Mouse (Mus musculus): ENCODE data around the gene Syne2. TPM values are rescaled to one million over a fixed set of nuclear protein-coding genes. Genes with fewer than 3 reads are reported as not detected.
A peak's percentile ranks its signal among the peaks of the same experiment; 100 is the strongest.

The Syne2 gene
- total RNA-seq, 1 experiment, result 15.0 TPM

DNA sequence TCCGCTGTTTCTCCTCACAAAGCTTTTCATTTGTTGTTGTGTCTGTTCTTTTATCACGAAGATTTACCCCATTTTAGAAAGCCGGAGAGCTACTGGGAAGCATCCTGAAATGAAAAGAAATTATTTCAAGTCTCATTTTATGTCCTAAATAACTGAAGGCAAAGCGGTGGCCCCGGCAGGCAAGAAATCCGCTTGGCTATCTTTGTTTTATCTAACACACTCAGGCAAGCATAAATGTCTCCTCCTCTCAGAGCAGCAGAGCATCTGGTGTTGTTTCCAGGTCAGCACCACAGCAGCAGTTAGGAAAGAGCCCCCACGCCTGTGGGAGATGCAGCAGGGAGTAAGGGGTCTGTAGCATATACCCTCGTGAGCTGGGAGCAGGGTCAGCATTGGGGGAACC is 230.7 kb downstream of the Syne2 start:
- in situ Hi-C loops (cut with MboI; ENCODE audit: low sequenced_read_pairs in 2 of 2, unreplicated experiment in 2 of 2), result no loop called here
- TF ChIP-seq MAFK (IDR thresholded peaks at IDR 0.05; ENCODE audit: insufficient read depth, low read depth, low read length) (no peak), ZC3H11A (IDR thresholded peaks at IDR 0.05; ENCODE audit: borderline replicate concordance, low read depth, low read length) (no peak), ZNF384 (IDR thresholded peaks at IDR 0.05; ENCODE audit: low read depth, low read length) (no peak), CHD2 (IDR thresholded peaks at IDR 0.05; ENCODE audit: low read depth, low read length) (no peak), HCFC1 (IDR thresholded peaks at IDR 0.05; ENCODE audit: borderline replicate concordance, insufficient read depth, low read length) (no peak)
- Histone ChIP-seq H3K27ac (ENCODE audit: insufficient read depth, low read depth, low read length, poor library complexity, severe bottlenecking) (no peak overlapping the region), H3K36me3 (ENCODE audit: control insufficient read depth, insufficient read depth, low read length, poor library complexity, severe bottlenecking) (peaks cover 2% of the 10 kb centered on the region; the same call in 1 of the 2 replicates), H3K9me3 (ENCODE audit: control insufficient read depth, insufficient read depth, low read depth, low read length) (no peaks in the 10 kb centered on the region), H3K4me1 (ENCODE audit: control insufficient read depth in 2 of 2, insufficient read depth in 2 of 2, low read length in 2 of 2, poor library complexity in 1 of 2) (peaks cover 0 to 2% of the 10 kb centered on the region in 2 experiments; a peak in 1 of 4 replicates), H3K9ac (ENCODE audit: insufficient read depth, low read depth, low read length, poor library complexity, severe bottlenecking) (no peak overlapping the region), H3K4me3 (ENCODE audit: insufficient read depth in 1 of 2, low read depth in 1 of 2, low read length in 2 of 2, poor library complexity in 1 of 2, severe bottlenecking in 1 of 2) (no peak overlapping the region)
- DNase-seq (ENCODE audit: low read depth, low spot score), result no peak

- Histone ChIP-seq H3K9ac (ENCODE audit: insufficient read depth, low read depth, low read length, poor library complexity, severe bottlenecking) (no peak overlapping the region), H3K27ac (ENCODE audit: insufficient read depth, low read depth, low read length, poor library complexity, severe bottlenecking) (no peak overlapping the region), H3K4me1 (ENCODE audit: control insufficient read depth in 2 of 2, insufficient read depth in 2 of 2, low read length in 2 of 2, poor library complexity in 1 of 2) (peaks cover 0 to 2% of the 10 kb centered on the region in 2 experiments; a peak in 1 of 4 replicates), H3K9me3 (ENCODE audit: control insufficient read depth, insufficient read depth, low read depth, low read length) (no peaks in the 10 kb centered on the region), H3K4me3 (ENCODE audit: insufficient read depth in 1 of 2, low read depth in 1 of 2, low read length in 2 of 2, poor library complexity in 1 of 2, severe bottlenecking in 1 of 2) (no peak overlapping the region), H3K36me3 (ENCODE audit: control insufficient read depth, insufficient read depth, low read length, poor library complexity, severe bottlenecking) (no peaks in the 10 kb centered on the region; the same call in 1 of the 2 replicates)
- in situ Hi-C loops (cut with MboI; ENCODE audit: low sequenced_read_pairs in 2 of 2, unreplicated experiment in 2 of 2), result no loop called here
- TF ChIP-seq MAFK (IDR thresholded peaks at IDR 0.05; ENCODE audit: insufficient read depth, low read depth, low read length), result no peak
- no peak for TF ChIP-seq HCFC1 (IDR thresholded peaks at IDR 0.05; ENCODE audit: borderline replicate concordance, insufficient read depth, low read length)
- no peak for TF ChIP-seq ZC3H11A (IDR thresholded peaks at IDR 0.05; ENCODE audit: borderline replicate concordance, low read depth, low read length)
- TF ChIP-seq CHD2 (IDR thresholded peaks at IDR 0.05; ENCODE audit: low read depth, low read length), result no peak
- TF ChIP-seq ZNF384 (IDR thresholded peaks at IDR 0.05; ENCODE audit: low read depth, low read length), result no peak
- DNase-seq (ENCODE audit: low read depth, low spot score), result no peak
Observed at GRCm38 (mm10) chr12:76049343-76049742, 231.4 kb downstream of the Syne2 start.

DNA sequence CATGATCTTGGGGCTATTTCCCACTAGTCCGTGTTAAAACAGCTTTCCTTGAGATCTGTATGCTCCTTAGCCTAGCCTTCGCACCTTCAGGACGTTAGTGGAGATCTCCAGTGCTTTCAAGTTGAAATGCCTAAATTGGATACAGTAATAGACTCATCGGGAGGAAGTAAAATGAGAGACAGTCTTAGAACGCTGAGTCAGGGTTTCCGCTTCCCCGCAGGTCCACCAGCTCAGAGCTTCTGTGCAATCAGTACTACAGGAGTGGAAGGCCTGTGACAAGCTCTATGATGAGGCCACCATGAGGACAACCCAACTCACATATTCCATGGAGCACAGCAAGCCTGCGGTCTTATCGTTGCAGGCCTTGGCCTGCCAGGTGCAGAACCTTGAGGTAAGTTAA is 233.9 kb downstream of the Syne2 start:
- H3K36me3 ChIP-seq (ENCODE audit: control insufficient read depth, insufficient read depth, low read length, poor library complexity, severe bottlenecking), result no peaks in the 10 kb centered on the region; the same call in 1 of the 2 replicates
- no peak overlapping the region for H3K4me3 ChIP-seq (ENCODE audit: insufficient read depth in 1 of 2, low read depth in 1 of 2, low read length in 2 of 2, poor library complexity in 1 of 2, severe bottlenecking in 1 of 2)
- TF ChIP-seq ZNF384 (IDR thresholded peaks at IDR 0.05; ENCODE audit: low read depth, low read length) (no peak), ZC3H11A (IDR thresholded peaks at IDR 0.05; ENCODE audit: borderline replicate concordance, low read depth, low read length) (no peak), MAFK (IDR thresholded peaks at IDR 0.05; ENCODE audit: insufficient read depth, low read depth, low read length) (0 out of 2 replicates have a peak, but pooled peaks have one; percentile 32)
- H3K9me3 ChIP-seq (ENCODE audit: control insufficient read depth, insufficient read depth, low read depth, low read length), result no peaks in the 10 kb centered on the region
- DNase-seq (ENCODE audit: low read depth, low spot score), result no peak
- no peak overlapping the region for H3K9ac ChIP-seq (ENCODE audit: insufficient read depth, low read depth, low read length, poor library complexity, severe bottlenecking)
- H3K27ac ChIP-seq (ENCODE audit: insufficient read depth, low read depth, low read length, poor library complexity, severe bottlenecking), result no peak overlapping the region
- peaks cover 0 to 2% of the 10 kb centered on the region in 2 experiments; a peak in 1 of 4 replicates for H3K4me1 ChIP-seq (ENCODE audit: control insufficient read depth in 2 of 2, insufficient read depth in 2 of 2, low read length in 2 of 2, poor library complexity in 1 of 2)
- in situ Hi-C loops (cut with MboI; ENCODE audit: low sequenced_read_pairs in 2 of 2, unreplicated experiment in 2 of 2), result no loop called here

GRCm38 (mm10) chr12:76054653-76055052 is 236.7 kb downstream of the Syne2 start:
- Histone ChIP-seq H3K27ac (ENCODE audit: insufficient read depth, low read depth, low read length, poor library complexity, severe bottlenecking) (no peak overlapping the region), H3K4me1 (ENCODE audit: control insufficient read depth in 2 of 2, insufficient read depth in 2 of 2, low read length in 2 of 2, poor library complexity in 1 of 2) (peaks cover 0 to 2% of the 10 kb centered on the region in 2 experiments; a peak in 1 of 4 replicates), H3K9ac (ENCODE audit: insufficient read depth, low read depth, low read length, poor library complexity, severe bottlenecking) (no peak overlapping the region), H3K9me3 (ENCODE audit: control insufficient read depth, insufficient read depth, low read depth, low read length) (no peaks in the 10 kb centered on the region), H3K36me3 (ENCODE audit: control insufficient read depth, insufficient read depth, low read length, poor library complexity, severe bottlenecking) (no peaks in the 10 kb centered on the region; the same call in 1 of the 2 replicates), H3K4me3 (ENCODE audit: insufficient read depth in 1 of 2, low read depth in 1 of 2, low read length in 2 of 2, poor library complexity in 1 of 2, severe bottlenecking in 1 of 2) (no peak overlapping the region)
- TF ChIP-seq ZNF384 (IDR thresholded peaks at IDR 0.05; ENCODE audit: low read depth, low read length), result no peak
- no peak for TF ChIP-seq CHD2 (IDR thresholded peaks at IDR 0.05; ENCODE audit: low read depth, low read length)
- no peak for TF ChIP-seq ZC3H11A (IDR thresholded peaks at IDR 0.05; ENCODE audit: borderline replicate concordance, low read depth, low read length)
- TF ChIP-seq HCFC1 (IDR thresholded peaks at IDR 0.05; ENCODE audit: borderline replicate concordance, insufficient read depth, low read length), result no peak
- no peak for TF ChIP-seq MAFK (IDR thresholded peaks at IDR 0.05; ENCODE audit: insufficient read depth, low read depth, low read length)
- DNase-seq (ENCODE audit: low read depth, low spot score), result no peak
- in situ Hi-C loops (cut with MboI; ENCODE audit: low sequenced_read_pairs in 2 of 2, unreplicated experiment in 2 of 2), result no loop called here

DNA sequence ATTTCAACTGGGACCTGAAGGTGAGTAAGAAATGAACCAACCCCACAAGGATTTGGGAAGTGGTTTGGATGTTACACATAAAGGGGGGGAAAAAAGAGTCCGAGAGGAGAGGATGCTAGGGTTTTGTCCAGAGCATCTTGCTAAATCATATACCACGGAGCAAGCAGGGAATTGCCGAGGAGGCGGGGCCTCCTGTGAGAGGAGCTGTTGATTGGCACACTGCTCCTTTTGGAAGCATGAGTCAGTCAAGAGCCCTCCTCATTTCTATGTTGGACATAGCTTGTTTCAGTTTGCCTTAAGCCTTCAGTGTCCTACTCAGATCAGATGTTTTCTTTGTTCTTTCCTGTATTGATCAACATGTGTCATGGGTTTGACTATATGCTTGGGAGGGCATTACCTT is 245.1 kb downstream of the Syne2 start:
- no peak for TF ChIP-seq ZC3H11A (IDR thresholded peaks at IDR 0.05; ENCODE audit: borderline replicate concordance, low read depth, low read length)
- no peak for TF ChIP-seq CHD2 (IDR thresholded peaks at IDR 0.05; ENCODE audit: low read depth, low read length)
- TF ChIP-seq MAFK (IDR thresholded peaks at IDR 0.05; ENCODE audit: insufficient read depth, low read depth, low read length), result no peak
- no peak for TF ChIP-seq HCFC1 (IDR thresholded peaks at IDR 0.05; ENCODE audit: borderline replicate concordance, insufficient read depth, low read length)
- TF ChIP-seq ZNF384 (IDR thresholded peaks at IDR 0.05; ENCODE audit: low read depth, low read length), result no peak
- Histone ChIP-seq H3K27ac (ENCODE audit: insufficient read depth, low read depth, low read length, poor library complexity, severe bottlenecking) (no peak overlapping the region), H3K36me3 (ENCODE audit: control insufficient read depth, insufficient read depth, low read length, poor library complexity, severe bottlenecking) (no peaks in the 10 kb centered on the region), H3K4me3 (ENCODE audit: insufficient read depth in 1 of 2, low read depth in 1 of 2, low read length in 2 of 2, poor library complexity in 1 of 2, severe bottlenecking in 1 of 2) (no peak overlapping the region), H3K9me3 (ENCODE audit: control insufficient read depth, insufficient read depth, low read depth, low read length) (no peaks in the 10 kb centered on the region), H3K9ac (ENCODE audit: insufficient read depth, low read depth, low read length, poor library complexity, severe bottlenecking) (no peak overlapping the region), H3K4me1 (ENCODE audit: control insufficient read depth in 2 of 2, insufficient read depth in 2 of 2, low read length in 2 of 2, poor library complexity in 1 of 2) (no peaks in the 10 kb centered on the region)
- in situ Hi-C loops (cut with MboI; ENCODE audit: low sequenced_read_pairs in 2 of 2, unreplicated experiment in 2 of 2), result no loop called here
- DNase-seq (ENCODE audit: low read depth, low spot score), result no peak

All from ES-E14 (cell line).